Mouse (Mus musculus) midbrain, embryonic 15.5 days (tissue): Measurements from ENCODE around the gene Stim2. TPM values are rescaled to one million over a fixed set of nuclear protein-coding genes. Genes with fewer than 3 reads are reported as not detected.

Experiments used
- ATAC-seq: fragments of 200-750 bp; cut with Nextera tagmentation; replicated peaks from 2 replicates; pipeline ENCODE4 v1.8.0; 2017; ENCODE audit warnings: moderate TSS enrichment
- H3K27ac ChIP-seq: fragments of 300-500 bp; sonication (generic); 2 replicates; pipeline ENCODE4 v1.5.1; 2015; ENCODE audit warnings: mild to moderate bottlenecking, inconsistent platforms
- H3K27me3 ChIP-seq: fragments of 300-500 bp; sonication (generic); replicated peaks from 2 replicates; pipeline ENCODE4 v1.6.1; 2015; ENCODE audit warnings: inconsistent platforms
- H3K36me3 ChIP-seq: fragments of 300-500 bp; sonication (generic); replicated peaks from 2 replicates; pipeline ENCODE4 v1.6.1; 2015; ENCODE audit warnings: inconsistent platforms
- H3K4me1 ChIP-seq: fragments of 300-500 bp; sonication (generic); 2 replicates; pipeline ENCODE4 v1.6.1; 2015; ENCODE audit warnings: inconsistent platforms
- H3K4me2 ChIP-seq: fragments of 300-500 bp; sonication (generic); 2 replicates; pipeline ENCODE4 v1.6.1; 2015; ENCODE audit warnings: inconsistent platforms, mild to moderate bottlenecking, moderate library complexity
- H3K4me3 ChIP-seq: fragments of 300-500 bp; sonication (generic); 2 replicates; pipeline ENCODE4 v1.5.1; 2015; ENCODE audit warnings: mild to moderate bottlenecking, inconsistent platforms
- H3K9ac ChIP-seq: fragments of 300-500 bp; sonication (generic); 2 replicates; pipeline ENCODE4 v1.6.1; 2015; ENCODE audit warnings: mild to moderate bottlenecking, inconsistent platforms
- H3K9me3 ChIP-seq: fragments of 300-500 bp; sonication (generic); 2 replicates; pipeline ENCODE4 v1.6.1; 2016; ENCODE audit warnings: inconsistent platforms
- WGBS: fragments of 180-500 bp; shearing (Covaris S2); methylation state at CpG from one replicate; pipeline ENCODE4 v1.1.7; 2015; ENCODE audit warnings: mixed read lengths; 5-methylcytosine and 5-hydroxymethylcytosine counted together
- polyA plus RNA-seq: library from polyadenylated mRNA; unstranded; fragments of >200 nt; fragmentation: Nextera tagmentation; extraction: Ambion mirVana; gene quantifications from 2 replicates; pipeline ENCODE4 v1.2.1, GENCODE M21; 2015

The Stim2 gene
- polyA plus RNA-seq, 1 experiment from 2014 or later = 27.2 TPM

DNA sequence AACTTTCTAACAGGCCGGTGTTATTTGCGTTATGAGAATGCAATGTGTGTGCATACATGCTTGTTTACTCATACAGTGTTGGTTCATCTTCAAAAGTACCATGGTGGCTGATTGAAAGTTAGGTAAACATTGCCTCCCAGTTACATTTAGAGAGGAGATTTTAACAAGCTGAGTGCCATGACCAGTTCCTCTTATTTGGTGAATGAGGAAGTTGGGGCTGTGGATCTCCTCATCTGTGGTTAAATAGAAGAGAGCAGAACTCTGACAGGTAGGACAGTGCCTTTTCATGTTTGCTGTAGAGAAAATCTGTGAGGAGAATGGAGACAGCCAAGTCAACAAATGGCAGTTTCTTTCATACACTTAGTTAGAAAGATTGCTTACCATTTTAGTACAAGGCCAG lies 27.3 kb downstream of the Stim2 start:
- Histone ChIP-seq H3K27me3 (no peaks in the 10 kb centered on the region), H3K4me2 (no peak overlapping the region), H3K9me3 (no peaks in the 10 kb centered on the region), H3K27ac (no peak overlapping the region), H3K4me3 (no peak overlapping the region), H3K9ac (no peak overlapping the region), H3K36me3 (no peaks in the 10 kb centered on the region), H3K4me1 (no peaks in the 10 kb centered on the region)
- 100% methylated on average over 2 of the region's 2 CpGs for WGBS
- no peak for ATAC-seq

DNA sequence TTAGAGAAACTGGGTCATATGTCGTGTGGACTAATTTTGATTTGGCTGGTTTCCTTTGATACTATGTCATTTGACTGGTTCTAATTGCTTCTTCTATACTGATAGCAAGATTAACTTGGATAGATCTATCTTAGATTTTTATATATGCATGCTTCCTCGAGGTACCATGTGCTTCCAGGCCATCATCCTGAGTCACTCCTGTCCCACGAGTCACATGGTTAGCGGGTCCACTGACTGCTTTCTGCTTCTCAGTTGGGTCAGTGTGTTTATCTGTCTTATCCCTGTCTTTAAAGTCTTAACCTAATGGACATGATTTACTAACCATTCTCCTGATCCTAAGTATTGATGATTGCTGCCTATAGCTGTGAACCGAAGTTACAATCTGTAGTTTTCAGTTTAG lies 34.9 kb downstream of the Stim2 start:
- WGBS = 85% methylated on average over 5 of the region's 5 CpGs
- Histone ChIP-seq H3K4me1 (no peaks in the 10 kb centered on the region), H3K27ac (no peak overlapping the region), H3K36me3 (no peaks in the 10 kb centered on the region), H3K27me3 (no peaks in the 10 kb centered on the region), H3K9me3 (no peaks in the 10 kb centered on the region), H3K9ac (no peak overlapping the region), H3K4me3 (no peak overlapping the region), H3K4me2 (no peak overlapping the region)
- ATAC-seq = no peak

DNA sequence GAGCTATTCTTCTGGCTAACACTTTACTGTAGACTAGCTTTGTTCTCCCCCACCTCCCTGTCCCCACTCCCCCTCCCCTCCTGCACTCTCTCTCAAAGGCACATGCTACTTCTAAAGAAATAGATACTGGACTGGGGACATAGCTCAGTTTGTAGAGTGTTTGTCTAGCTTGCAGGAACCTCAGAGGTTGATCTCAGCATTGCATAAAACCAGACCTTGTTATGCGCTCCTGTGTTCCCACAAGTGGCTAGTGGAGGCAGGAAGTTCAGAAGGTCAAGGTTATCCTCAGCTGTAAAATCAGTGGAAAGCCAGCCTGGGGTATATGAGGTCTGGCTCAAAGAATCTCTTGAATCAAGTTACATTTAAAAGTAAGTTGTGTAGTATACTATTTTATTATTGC lies 36.4 kb downstream of the Stim2 start:
- no peaks in the 10 kb centered on the region for H3K4me1 ChIP-seq
- H3K4me3 ChIP-seq = no peak overlapping the region
- H3K36me3 ChIP-seq = no peaks in the 10 kb centered on the region
- H3K27me3 ChIP-seq = no peaks in the 10 kb centered on the region
- no peaks in the 10 kb centered on the region for H3K9me3 ChIP-seq
- ATAC-seq = no peak
- H3K4me2 ChIP-seq = no peak overlapping the region
- H3K9ac ChIP-seq = no peak overlapping the region
- WGBS = 85% methylated on average over 1 of the region's 1 CpGs
- H3K27ac ChIP-seq = no peak overlapping the region

DNA sequence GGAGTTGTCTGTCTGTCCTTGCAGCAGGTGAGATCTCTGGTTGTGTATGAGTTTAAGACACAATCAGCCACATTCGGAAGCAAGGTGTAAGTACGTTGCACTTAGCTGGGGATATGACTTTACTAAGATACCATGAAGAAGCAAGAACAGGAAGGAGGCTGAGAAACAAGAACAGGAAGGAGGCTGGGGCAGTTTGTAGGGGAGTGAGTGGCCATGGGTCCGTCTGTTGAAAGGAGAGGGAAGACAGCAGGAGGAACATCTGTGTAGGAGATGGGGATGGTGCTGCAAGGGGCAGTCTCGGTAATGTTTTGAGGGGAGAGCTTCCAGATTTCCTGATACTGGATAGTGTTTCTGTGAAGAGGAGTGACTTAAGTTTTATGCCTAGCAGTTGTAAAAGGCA lies 40.3 kb downstream of the Stim2 start:
- WGBS = 84% methylated on average over 4 of the region's 4 CpGs
- no peaks in the 10 kb centered on the region for H3K36me3 ChIP-seq
- no peak overlapping the region for H3K4me2 ChIP-seq
- H3K4me3 ChIP-seq = no peak overlapping the region
- no peak for ATAC-seq
- no peak overlapping the region for H3K9ac ChIP-seq
- no peak overlapping the region for H3K27ac ChIP-seq
- no peaks in the 10 kb centered on the region for H3K27me3 ChIP-seq
- H3K4me1 ChIP-seq = no peaks in the 10 kb centered on the region
- no peaks in the 10 kb centered on the region for H3K9me3 ChIP-seq

DNA sequence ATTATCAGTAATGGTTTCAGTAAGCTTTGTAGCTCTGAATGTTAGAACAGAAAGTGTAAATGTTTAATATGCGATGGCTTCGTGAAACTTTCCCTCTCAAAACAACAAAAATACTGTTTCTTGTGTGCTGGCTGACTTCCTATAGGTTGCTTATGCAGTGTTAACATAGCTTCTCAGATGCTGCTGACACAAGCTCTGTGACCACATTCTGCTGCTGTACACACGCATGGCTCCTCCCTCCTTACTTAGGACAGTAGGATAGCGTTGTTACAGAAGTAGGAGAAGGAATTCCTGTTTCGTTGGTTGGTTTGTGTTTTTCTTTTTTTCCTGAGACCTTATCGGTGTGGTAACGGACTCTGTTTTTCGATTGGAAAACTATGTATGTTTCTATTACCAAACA lies 42.2 kb downstream of the Stim2 start:
- WGBS = 86% methylated on average over 8 of the region's 8 CpGs
- Histone ChIP-seq H3K9me3 (no peaks in the 10 kb centered on the region), H3K4me3 (no peak overlapping the region), H3K4me2 (no peak overlapping the region), H3K4me1 (no peaks in the 10 kb centered on the region), H3K9ac (no peak overlapping the region), H3K36me3 (no peaks in the 10 kb centered on the region), H3K27ac (no peak overlapping the region), H3K27me3 (no peaks in the 10 kb centered on the region)
- no peak for ATAC-seq

DNA sequence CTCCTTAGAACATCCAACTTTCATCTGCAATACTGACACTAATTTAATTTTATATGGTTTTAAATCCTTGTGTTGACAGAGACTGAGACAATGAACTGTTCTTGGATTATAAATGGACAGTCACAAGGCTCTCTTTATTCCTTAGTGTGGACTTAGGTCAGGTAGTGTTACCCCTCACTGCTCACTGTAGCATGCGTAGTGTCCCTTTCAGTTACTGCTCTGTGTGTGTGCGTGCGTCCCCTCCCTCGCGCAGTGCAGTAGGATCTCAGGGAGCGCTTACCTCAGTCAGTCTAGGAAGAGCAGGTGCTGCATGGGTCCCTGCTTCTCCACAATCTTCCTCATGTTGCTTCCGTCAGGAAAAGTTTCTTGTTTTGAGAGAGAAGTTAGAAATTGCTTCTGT lies 43.7 kb downstream of the Stim2 start:
- H3K27me3 ChIP-seq = no peaks in the 10 kb centered on the region
- no peak for ATAC-seq
- H3K36me3 ChIP-seq = no peaks in the 10 kb centered on the region
- no peak overlapping the region for H3K9ac ChIP-seq
- H3K4me1 ChIP-seq = no peaks in the 10 kb centered on the region
- no peak overlapping the region for H3K4me3 ChIP-seq
- no peak overlapping the region for H3K27ac ChIP-seq
- no peak overlapping the region for H3K4me2 ChIP-seq
- WGBS = 85% methylated on average over 7 of the region's 7 CpGs
- no peaks in the 10 kb centered on the region for H3K9me3 ChIP-seq

DNA sequence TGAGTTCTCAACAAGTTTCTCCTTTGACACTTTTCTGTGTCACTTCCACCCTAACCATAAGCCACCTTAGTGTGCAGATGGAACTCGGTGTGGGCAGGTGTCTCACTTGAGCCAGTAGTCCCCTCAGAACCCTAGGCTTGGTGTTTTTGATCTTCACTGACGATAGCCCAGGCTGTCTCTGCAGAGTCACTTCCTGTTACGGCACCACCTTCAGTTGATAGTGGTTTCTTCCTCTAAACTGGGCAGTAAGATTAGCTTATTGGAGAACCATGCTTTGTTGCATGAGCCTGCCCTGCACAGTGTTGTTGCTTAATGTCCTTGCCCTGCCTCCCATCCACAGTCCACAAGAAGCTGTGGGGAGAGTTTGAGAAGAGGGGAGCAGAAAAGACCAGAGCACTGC lies 47.2 kb downstream of the Stim2 start:
- Histone ChIP-seq H3K9me3 (no peaks in the 10 kb centered on the region), H3K4me1 (no peaks in the 10 kb centered on the region), H3K36me3 (no peaks in the 10 kb centered on the region), H3K4me2 (no peak overlapping the region), H3K27me3 (no peaks in the 10 kb centered on the region), H3K27ac (no peak overlapping the region), H3K9ac (no peak overlapping the region), H3K4me3 (no peak overlapping the region)
- WGBS = 90% methylated on average over 3 of the region's 3 CpGs
- ATAC-seq = no peak

DNA sequence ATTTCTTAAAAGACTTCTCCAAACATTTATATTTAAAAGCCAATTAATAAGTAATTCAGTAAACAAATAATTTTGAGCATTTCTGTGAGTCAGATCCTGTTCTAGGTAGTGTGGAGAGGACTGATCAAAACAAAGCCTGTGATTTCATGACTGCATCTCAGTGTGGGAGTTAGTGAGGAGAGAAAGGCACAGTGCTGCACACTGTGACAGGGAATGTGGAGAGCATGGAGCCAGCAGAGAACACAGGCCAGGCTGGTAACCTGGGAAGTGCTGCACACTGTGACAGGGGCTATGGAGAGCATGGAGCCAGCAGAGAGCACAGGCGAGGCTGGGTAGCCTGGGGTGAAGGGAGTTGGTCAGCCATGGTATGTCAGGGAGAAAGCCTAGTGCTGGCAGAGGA lies 48.1 kb downstream of the Stim2 start:
- no peaks in the 10 kb centered on the region; the same call in 1 of the 2 replicates for H3K4me1 ChIP-seq
- H3K4me3 ChIP-seq = no peak overlapping the region
- H3K36me3 ChIP-seq = no peaks in the 10 kb centered on the region
- H3K27me3 ChIP-seq = no peaks in the 10 kb centered on the region
- H3K9ac ChIP-seq = no peak overlapping the region
- no peak for ATAC-seq
- H3K4me2 ChIP-seq = no peak overlapping the region
- 59% methylated on average over 1 of the region's 1 CpGs for WGBS
- no peaks in the 10 kb centered on the region for H3K9me3 ChIP-seq
- no peak overlapping the region for H3K27ac ChIP-seq

DNA sequence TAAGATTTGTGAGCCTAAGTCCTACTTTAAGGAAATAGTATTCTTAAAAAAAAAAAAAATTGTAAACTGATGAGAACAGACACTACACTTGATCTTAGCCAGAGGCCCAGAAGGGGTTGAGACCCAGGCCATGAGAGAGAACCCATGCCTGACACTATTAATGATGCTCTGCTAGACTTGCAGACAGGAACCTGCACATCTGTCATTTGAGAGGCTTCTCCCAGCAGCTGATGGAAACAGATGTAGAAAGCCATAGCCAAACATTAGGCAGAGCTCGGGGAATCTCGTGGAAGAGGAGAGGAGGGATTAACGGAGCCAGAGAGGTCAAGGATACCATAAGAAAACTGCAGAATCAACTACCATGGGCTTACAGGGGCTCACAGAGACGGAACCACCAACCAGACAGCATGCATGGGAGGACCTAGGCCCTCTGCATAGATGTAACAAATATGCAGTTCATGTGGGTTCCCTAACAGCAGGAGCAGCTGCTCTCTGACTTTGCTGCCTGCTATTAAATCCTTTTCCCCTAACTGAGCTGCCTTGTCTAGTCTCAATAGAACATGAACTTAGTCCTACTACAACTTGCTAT lies 50.9 kb downstream of the Stim2 start:
- no peak overlapping the region for H3K27ac ChIP-seq
- 59% methylated on average over 4 of the region's 4 CpGs for WGBS
- ATAC-seq = no peak

DNA sequence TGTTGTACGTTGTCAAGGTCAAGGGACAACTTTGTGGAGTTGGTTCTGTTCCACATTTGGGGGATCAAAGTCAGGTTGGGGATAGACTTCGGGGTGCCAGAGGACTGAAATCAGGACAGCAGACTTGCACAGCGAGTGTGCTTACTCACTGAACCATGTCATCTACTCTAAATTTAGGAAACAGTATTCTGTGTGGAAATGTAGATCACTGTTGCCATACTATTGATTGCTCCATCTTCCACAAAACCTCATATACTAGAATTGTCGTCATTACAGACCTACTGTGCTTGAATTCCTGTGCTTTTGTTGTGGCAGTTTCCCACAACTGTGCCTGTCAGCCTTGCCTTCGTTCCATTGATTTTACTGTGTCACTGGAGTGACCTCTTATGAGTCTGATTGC lies 51.6 kb downstream of the Stim2 start:
- H3K27ac ChIP-seq = no peak overlapping the region
- WGBS = 78% methylated on average over 5 of the region's 5 CpGs
- no peaks in the 10 kb centered on the region for H3K27me3 ChIP-seq
- H3K4me2 ChIP-seq = no peak overlapping the region
- H3K36me3 ChIP-seq = no peaks in the 10 kb centered on the region
- no peaks in the 10 kb centered on the region; the same call in 1 of the 2 replicates for H3K4me1 ChIP-seq
- no peak overlapping the region for H3K4me3 ChIP-seq
- no peak overlapping the region for H3K9ac ChIP-seq
- ATAC-seq = no peak
- no peaks in the 10 kb centered on the region for H3K9me3 ChIP-seq

More for the DNA sequence above, 50.9 kb downstream of the Stim2 start:
- Histone ChIP-seq H3K4me1 (no peaks in the 10 kb centered on the region; the same call in 1 of the 2 replicates), H3K27me3 (no peaks in the 10 kb centered on the region), H3K9ac (no peak overlapping the region), H3K4me2 (no peak overlapping the region), H3K4me3 (no peak overlapping the region), H3K36me3 (no peaks in the 10 kb centered on the region), H3K9me3 (no peaks in the 10 kb centered on the region)

DNA sequence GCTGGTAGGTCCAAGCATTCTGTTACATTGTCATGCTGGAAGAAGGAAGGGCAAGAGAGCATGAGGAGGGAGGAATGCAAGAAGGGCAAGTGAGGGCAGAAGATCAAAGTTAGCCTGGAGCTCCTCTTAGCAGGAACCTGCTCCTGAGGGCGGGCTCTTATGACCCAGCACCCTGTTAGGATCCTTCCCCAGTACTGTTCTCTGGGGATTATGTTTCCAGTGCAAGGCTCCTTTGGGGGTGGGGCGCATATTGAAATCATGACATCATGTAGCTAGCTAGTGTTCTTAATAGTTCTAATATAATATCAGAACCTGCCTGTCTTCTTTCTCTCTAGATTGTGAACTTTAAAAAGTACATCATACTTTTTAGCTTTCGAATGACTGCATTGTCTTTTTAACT lies 52.8 kb downstream of the Stim2 start:
- no peak overlapping the region for H3K27ac ChIP-seq
- ATAC-seq = no peak
- H3K9me3 ChIP-seq = no peaks in the 10 kb centered on the region
- H3K4me2 ChIP-seq = no peak overlapping the region
- no peak overlapping the region for H3K4me3 ChIP-seq
- no peaks in the 10 kb centered on the region for H3K27me3 ChIP-seq
- WGBS = 84% methylated on average over 3 of the region's 3 CpGs
- no peak overlapping the region for H3K9ac ChIP-seq
- H3K36me3 ChIP-seq = no peaks in the 10 kb centered on the region
- no peaks in the 10 kb centered on the region; the same call in 1 of the 2 replicates for H3K4me1 ChIP-seq

DNA sequence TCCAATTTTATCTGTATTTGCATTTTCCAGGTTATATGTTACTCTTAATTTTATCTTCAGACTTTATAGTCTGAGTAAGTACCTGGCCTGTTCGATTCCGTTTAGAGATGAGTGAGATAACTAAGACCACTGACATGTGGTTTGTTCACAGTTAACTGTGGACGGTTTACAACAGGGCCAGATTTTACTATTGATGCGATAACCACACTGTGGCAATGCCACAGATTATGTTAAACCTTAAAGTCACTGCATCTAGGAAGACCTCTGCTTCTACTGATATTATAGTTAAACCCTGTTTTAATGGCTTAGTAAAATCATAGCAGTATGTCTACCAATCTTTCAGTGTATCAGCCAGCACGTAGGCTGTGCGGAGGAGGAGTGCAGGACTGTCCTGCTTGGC lies 53.9 kb downstream of the Stim2 start:
- ATAC-seq = no peak
- no peak overlapping the region for H3K9ac ChIP-seq
- no peaks in the 10 kb centered on the region for H3K36me3 ChIP-seq
- H3K27me3 ChIP-seq = no peaks in the 10 kb centered on the region
- no peak overlapping the region for H3K4me3 ChIP-seq
- H3K9me3 ChIP-seq = no peaks in the 10 kb centered on the region
- WGBS = 95% methylated on average over 6 of the region's 6 CpGs
- H3K27ac ChIP-seq = no peak overlapping the region
- H3K4me1 ChIP-seq = no peaks in the 10 kb centered on the region; the same call in 1 of the 2 replicates
- no peak overlapping the region for H3K4me2 ChIP-seq

DNA sequence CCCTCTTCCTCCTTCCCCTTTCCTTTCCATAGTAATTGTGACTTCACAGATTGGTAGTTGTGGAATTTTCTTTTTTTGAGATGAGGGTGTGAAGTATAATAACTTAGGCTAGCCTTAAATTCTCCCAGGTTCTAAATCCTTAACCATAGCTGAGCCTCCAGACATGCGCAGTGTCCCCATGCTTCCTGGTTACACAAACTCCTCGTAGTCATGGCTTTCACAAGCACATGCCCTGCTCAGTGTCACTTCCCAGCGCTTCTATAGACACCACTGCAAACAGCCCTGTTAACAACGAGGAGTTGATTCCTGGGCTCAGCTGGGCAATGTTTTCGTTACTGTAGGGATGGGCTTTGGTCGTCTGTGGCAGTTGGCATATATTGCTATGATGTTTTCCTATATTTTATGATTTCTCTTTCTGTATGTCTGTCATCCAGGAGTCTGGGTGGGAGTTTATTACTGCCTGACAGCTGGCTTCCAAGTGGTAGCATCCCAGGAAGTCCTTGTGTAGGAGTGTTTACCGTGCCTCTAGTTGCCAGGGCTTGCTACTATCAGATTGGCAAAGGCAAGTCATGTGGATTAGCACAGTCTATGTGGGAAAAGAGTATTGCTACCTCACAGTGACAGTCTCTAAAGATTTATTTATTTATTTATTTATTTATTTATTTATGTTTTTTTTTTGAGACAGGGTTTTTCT lies 55.5 kb downstream of the Stim2 start:
- ATAC-seq = no peak
- no peak overlapping the region for H3K4me3 ChIP-seq
- 0 out of 2 replicates have a peak, but pooled peaks cover 2% of the 10 kb centered on the region for H3K36me3 ChIP-seq
- 91% methylated on average over 7 of the region's 7 CpGs for whole genome bisulfite sequencing
- no peak overlapping the region for H3K4me2 ChIP-seq
- H3K27me3 ChIP-seq = no peaks in the 10 kb centered on the region
- no peak overlapping the region for H3K9ac ChIP-seq
- H3K4me1 ChIP-seq = no peaks in the 10 kb centered on the region; the same call in 1 of the 2 replicates
- H3K9me3 ChIP-seq = no peaks in the 10 kb centered on the region
- no peak overlapping the region for H3K27ac ChIP-seq
